Mouse (Mus musculus): ENCODE results near the gene Zfp428. TPM values are rescaled to one million over a fixed set of nuclear protein-coding genes. Genes with fewer than 3 reads are reported as not detected.

The Zfp428 gene
- polyA plus RNA-seq (2014; fragmentation: Nextera tagmentation; extraction: Ambion mirVana): 31.3 and 36.6 TPM in 2 replicates

DNA sequence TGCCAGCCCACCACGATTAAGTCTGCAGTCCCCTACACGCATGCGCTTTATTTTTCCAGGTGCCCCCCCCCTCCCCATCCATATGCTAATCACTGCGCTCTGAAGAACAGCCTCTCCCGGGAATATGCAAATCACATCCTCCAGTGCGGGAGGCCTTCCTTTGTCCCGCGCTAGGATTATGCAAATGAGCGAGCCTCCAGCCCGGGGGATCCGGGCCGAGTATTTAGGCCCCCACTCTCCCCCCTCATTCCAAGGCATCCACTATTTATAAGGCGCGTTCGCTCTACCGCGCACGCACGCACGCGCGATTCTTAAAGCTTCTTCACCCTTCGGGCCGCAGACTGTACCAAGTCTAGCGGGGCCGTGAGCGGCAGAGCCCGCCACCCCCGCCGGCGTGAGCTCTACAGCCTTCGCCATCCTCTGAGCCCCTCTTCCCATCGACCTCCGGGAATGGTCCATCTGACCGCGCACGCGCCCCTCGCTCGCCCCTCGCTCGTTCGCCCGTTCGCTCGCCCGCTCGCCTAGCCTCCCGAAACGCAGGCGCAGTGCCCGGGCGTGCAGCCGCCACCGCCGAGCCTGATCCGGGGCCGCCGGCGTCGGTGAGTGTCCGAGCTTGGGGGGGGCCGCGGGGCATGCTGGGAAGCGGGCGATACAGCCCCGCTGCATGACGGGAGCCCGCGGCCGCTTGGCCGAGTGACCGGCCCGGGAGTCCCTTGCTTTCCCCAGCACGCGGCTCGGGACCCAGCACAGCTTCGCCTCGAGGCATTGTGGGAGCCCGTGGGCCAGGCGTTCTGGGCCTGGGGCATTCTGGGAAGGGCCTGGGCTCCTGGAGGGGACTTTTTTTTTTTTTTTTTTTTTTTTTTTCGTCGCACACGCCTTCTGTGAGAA lies at the start of gene Zfp428:
Zfp428 (plus strand) TSS at position 169 of the 888 bp plus-strand sequence.
- H3K4me1 ChIP-seq (ENCODE audit: control insufficient read depth, insufficient read depth, low read length): peaks cover 29% of the 10 kb centered on the region
- H3K27ac ChIP-seq (replicated peaks; ENCODE audit: low read depth, low read length): peak within 1 kb of the TSS; percentile 100
- peak within 1 kb of the TSS; percentile 81 for H3K4me2 ChIP-seq (ENCODE audit: low read depth, low read length)
- peaks cover 14% of the 10 kb centered on the region for H3K36me3 ChIP-seq (ENCODE audit: control insufficient read depth, insufficient read depth, low read length)
- H3K9me3 ChIP-seq (ENCODE audit: control insufficient read depth, low read length): no peaks in the 10 kb centered on the region
- H3K9ac ChIP-seq (ENCODE audit: low read depth, low read length): peak within 1 kb of the TSS; percentile 97
- ATAC-seq (ENCODE audit: low read depth) (peak; percentile 92), DNase-seq (ENCODE audit: low spot score) (peak; percentile 97)
- H3K4me3 ChIP-seq (ENCODE audit: low read depth, low read length): peak within 1 kb of the TSS; percentile 78
- WGBS: under 1% methylated on average over 62 of the region's 84 CpGs
- H3K27me3 ChIP-seq (replicated peaks; ENCODE audit: control insufficient read depth, insufficient read depth, low read length): no peaks in the 10 kb centered on the region

DNA sequence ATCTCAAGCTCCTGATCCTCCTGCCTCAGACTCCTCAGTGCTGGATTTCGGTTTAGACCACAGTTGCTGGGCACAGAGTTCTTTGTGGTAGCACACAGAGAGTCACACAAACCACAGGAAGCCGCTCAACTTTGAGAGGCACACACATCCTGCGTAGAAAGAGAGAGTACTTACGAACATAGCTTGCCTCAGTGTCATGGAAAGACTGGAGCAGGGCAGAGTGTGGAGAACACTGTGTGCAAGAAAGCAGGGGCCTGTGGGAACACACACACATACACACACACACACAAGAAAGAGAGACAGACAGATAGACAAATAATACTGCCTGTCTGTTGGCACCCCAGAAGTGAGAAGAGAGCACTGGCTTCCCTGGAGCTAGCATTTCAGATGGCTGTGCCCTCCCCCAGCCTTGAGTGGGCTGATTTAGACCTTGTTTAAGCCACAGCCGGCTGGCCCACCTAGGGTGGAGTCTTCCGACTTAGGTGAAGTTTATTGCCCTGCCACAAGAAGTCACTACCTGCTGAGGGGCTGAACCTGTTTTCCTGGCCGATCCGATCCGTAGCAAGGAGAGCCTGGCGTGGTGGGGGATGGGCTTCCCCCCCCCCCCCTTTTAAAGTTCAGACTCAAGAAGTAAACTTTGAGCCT lies 49.0 kb upstream of the Zfp428 start:
- Histone ChIP-seq H3K27me3 (replicated peaks; ENCODE audit: control insufficient read depth, insufficient read depth, low read length) (no peaks in the 10 kb centered on the region), H3K9ac (ENCODE audit: low read depth, low read length) (no peak overlapping the region), H3K36me3 (ENCODE audit: control insufficient read depth, insufficient read depth, low read length) (no peaks in the 10 kb centered on the region), H3K4me1 (ENCODE audit: control insufficient read depth, insufficient read depth, low read length) (peaks cover 11% of the 10 kb centered on the region), H3K4me3 (ENCODE audit: low read depth, low read length) (no peak overlapping the region), H3K27ac (replicated peaks; ENCODE audit: low read depth, low read length) (no peak overlapping the region), H3K4me2 (ENCODE audit: low read depth, low read length) (no peak overlapping the region), H3K9me3 (ENCODE audit: control insufficient read depth, low read length) (no peaks in the 10 kb centered on the region)
- WGBS: 64% methylated on average over 10 of the region's 10 CpGs
- DNase-seq (ENCODE audit: low spot score) (no peak), ATAC-seq (ENCODE audit: low read depth) (no peak)

DNA sequence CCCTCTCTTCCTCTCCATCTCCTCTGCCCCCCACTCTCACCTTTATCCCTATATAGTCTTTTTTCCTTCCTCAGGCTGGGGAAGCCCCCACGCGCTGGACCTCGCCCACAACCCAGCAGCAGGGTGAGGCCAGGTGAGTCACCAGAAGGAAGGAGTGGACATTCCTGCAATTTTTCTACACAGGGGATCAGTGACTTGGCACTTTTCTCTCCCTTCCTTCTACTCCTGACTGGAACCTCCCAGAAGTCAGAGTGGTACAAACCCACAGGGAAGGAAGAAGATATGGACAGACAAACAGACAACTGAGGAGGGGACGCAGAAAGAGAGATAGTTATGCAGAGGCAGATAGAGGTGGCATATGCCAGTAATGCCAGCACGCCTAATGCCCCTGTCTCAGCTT lies 47.4 kb upstream of the Zfp428 start:
- ATAC-seq (ENCODE audit: low read depth) (no peak), DNase-seq (ENCODE audit: low spot score) (no peak)
- Histone ChIP-seq H3K27me3 (replicated peaks; ENCODE audit: control insufficient read depth, insufficient read depth, low read length) (no peaks in the 10 kb centered on the region), H3K4me3 (ENCODE audit: low read depth, low read length) (no peak overlapping the region), H3K4me2 (ENCODE audit: low read depth, low read length) (no peak overlapping the region), H3K4me1 (ENCODE audit: control insufficient read depth, insufficient read depth, low read length) (peaks cover 14% of the 10 kb centered on the region), H3K27ac (replicated peaks; ENCODE audit: low read depth, low read length) (no peak overlapping the region), H3K9ac (ENCODE audit: low read depth, low read length) (no peak overlapping the region), H3K9me3 (ENCODE audit: control insufficient read depth, low read length) (no peaks in the 10 kb centered on the region), H3K36me3 (ENCODE audit: control insufficient read depth, insufficient read depth, low read length) (no peaks in the 10 kb centered on the region)
- WGBS: 77% methylated on average over 5 of the region's 5 CpGs

DNA sequence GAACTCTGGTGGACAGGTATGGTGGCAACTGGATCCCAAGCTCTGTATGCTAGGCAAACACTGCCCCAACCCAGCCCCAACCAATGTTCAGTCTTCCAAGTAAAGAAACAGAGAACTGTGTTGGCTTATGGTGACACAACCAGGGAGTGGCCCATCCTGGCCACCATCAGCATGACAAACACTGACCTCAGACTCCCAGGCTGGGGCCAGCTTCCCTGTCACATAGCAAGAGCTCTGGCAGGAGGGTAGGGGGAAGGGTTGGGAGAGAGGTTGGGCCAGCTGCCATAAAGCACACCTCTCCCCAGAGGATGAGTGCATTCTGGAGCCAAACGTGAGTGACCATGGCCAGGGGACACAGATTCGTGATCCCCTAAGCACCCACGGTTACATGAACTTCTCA lies 47.0 kb upstream of the Zfp428 start:
- no peak for ATAC-seq (ENCODE audit: low read depth)
- Histone ChIP-seq H3K27me3 (replicated peaks; ENCODE audit: control insufficient read depth, insufficient read depth, low read length) (no peaks in the 10 kb centered on the region), H3K9ac (ENCODE audit: low read depth, low read length) (no peak overlapping the region), H3K9me3 (ENCODE audit: control insufficient read depth, low read length) (no peaks in the 10 kb centered on the region), H3K4me2 (ENCODE audit: low read depth, low read length) (no peak overlapping the region), H3K36me3 (ENCODE audit: control insufficient read depth, insufficient read depth, low read length) (no peaks in the 10 kb centered on the region), H3K4me1 (ENCODE audit: control insufficient read depth, insufficient read depth, low read length) (peaks cover 14% of the 10 kb centered on the region), H3K27ac (replicated peaks; ENCODE audit: low read depth, low read length) (no peak overlapping the region), H3K4me3 (ENCODE audit: low read depth, low read length) (no peak overlapping the region)
- 60% methylated on average over 3 of the region's 3 CpGs for WGBS
- no peak for DNase-seq (ENCODE audit: low spot score)

DNA sequence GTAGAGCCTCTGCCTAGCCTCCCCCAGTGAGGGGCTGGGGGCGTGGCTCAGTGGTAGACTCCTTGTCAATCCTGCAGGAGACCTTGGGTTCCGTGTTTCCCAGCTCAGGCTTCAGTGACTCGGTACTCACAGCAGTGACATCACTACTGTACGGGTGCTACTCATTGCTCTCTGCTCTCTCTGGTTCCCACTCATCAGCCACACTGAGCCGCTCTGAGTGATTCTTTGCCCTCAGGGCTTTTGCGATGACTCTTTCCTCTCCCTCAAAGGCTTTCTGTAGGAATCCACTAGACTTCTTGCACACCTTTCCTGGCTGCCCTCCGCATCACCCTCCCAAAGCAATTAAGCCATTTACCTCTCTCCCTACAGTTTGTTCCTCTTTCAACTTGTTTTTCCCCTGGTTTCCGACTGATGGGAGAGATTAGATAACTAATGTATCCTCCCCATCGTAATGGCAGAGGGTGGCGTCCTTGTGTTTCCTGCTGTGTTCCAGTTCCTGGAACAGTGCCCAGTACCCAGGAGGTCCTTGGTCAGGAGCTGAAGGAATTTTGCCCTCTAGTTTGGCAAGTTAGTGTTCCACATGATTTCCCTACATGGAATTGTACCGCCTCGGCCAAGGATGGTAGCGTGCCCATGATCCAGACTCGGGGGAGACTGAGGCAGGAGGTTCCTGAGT lies 45.3 kb upstream of the Zfp428 start:
- 50% methylated on average over 13 of the region's 14 CpGs for WGBS
- no peak for DNase-seq (ENCODE audit: low spot score)
- H3K9ac ChIP-seq (ENCODE audit: low read depth, low read length): no peak overlapping the region
- H3K4me2 ChIP-seq (ENCODE audit: low read depth, low read length): no peak overlapping the region
- H3K36me3 ChIP-seq (ENCODE audit: control insufficient read depth, insufficient read depth, low read length): no peaks in the 10 kb centered on the region
- no peaks in the 10 kb centered on the region for H3K27me3 ChIP-seq (replicated peaks; ENCODE audit: control insufficient read depth, insufficient read depth, low read length)
- no peaks in the 10 kb centered on the region for H3K9me3 ChIP-seq (ENCODE audit: control insufficient read depth, low read length)
- no peak for ATAC-seq (ENCODE audit: low read depth)
- H3K27ac ChIP-seq (replicated peaks; ENCODE audit: low read depth, low read length): no peak overlapping the region; the same call in 1 of the 2 replicates
- no peak overlapping the region for H3K4me3 ChIP-seq (ENCODE audit: low read depth, low read length)
- peaks cover 14% of the 10 kb centered on the region for H3K4me1 ChIP-seq (ENCODE audit: control insufficient read depth, insufficient read depth, low read length)

DNA sequence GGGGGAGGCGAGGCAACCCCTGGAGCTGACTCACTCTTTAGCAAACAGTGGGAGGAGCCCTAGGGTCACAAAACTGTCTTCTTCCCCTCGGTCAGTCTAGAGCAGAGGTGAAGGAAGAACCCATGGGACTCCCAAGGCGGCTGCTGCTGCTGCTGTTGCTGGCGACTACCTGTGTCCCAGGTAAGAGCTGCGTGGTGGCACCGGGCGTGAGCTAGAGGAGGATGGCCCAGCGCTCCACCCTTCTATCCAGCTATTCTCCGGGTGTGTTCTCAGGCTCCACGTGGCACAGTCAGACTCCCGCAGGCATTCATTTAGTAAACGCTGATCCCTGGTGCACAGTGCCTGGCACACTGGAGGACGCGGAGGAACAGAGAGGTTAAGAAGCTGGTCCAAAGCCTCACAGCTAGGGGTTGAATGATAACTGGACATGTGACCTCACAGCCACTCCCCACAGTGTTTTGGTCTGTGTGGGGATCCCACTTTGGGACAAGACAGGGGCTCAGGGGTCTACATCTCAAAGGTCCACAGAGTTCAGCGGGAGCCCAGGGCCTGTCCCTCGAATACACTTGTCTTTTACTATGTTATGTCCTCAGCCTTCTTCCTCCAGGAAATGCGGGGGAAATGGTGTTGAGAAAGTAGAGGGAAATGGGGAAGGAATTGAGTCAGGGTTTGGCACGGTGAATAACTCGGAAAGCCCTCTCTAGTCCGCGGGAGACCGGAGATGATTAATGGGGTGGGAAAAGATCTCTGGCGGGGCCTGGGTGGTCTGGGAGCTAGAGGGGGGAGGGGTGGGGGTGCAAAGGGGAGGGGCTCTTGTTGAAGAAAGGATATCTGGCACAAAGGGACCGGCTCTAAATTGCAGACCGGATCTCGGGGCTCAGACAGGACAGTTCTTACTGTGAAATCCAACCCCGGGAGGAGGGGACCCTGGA lies 44.2 kb upstream of the Zfp428 start, which contains the start of gene Plaur:
Plaur (plus strand) TSS at position 97 of the 932 bp plus-strand sequence.
- no peaks in the 10 kb centered on the region for H3K9me3 ChIP-seq (ENCODE audit: control insufficient read depth, low read length)
- peak within 1 kb of the TSS; percentile 33 for H3K4me3 ChIP-seq (ENCODE audit: low read depth, low read length)
- H3K4me1 ChIP-seq (ENCODE audit: control insufficient read depth, insufficient read depth, low read length): peaks cover 14% of the 10 kb centered on the region
- ATAC-seq (ENCODE audit: low read depth) (peak; percentile 64), DNase-seq (ENCODE audit: low spot score) (no peak)
- no peak within 1 kb of the TSS; the same call in 1 of the 2 replicates for H3K27ac ChIP-seq (replicated peaks; ENCODE audit: low read depth, low read length)
- H3K36me3 ChIP-seq (ENCODE audit: control insufficient read depth, insufficient read depth, low read length): no peaks in the 10 kb centered on the region
- peak within 1 kb of the TSS; percentile 49 for H3K9ac ChIP-seq (ENCODE audit: low read depth, low read length)
- peak within 1 kb of the TSS; percentile 51 for H3K4me2 ChIP-seq (ENCODE audit: low read depth, low read length)
- H3K27me3 ChIP-seq (replicated peaks; ENCODE audit: control insufficient read depth, insufficient read depth, low read length): no peaks in the 10 kb centered on the region
- 5% methylated on average over 24 of the region's 27 CpGs for WGBS

DNA sequence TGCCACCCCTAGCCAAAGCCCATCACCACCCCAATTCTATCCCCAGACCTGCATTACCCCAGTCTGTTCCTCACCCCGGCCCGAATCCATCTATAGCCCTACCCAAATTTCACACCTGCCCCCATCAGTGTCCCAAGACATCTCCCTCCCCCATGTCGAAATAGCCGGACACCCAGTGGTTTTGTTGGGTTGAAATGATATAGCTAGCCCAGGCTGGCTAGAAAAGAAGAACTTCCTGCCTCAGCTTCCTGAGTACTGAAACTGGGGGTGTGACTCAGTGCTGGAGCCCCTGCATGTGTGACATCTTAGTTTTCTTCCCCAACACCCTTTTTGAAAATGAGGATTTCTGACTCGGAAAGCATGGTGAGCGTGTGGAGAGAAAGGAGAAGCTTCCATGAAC lies 40.0 kb upstream of the Zfp428 start:
- Histone ChIP-seq H3K9me3 (ENCODE audit: control insufficient read depth, low read length) (peaks cover 4% of the 10 kb centered on the region; the same call in 1 of the 2 replicates), H3K4me2 (ENCODE audit: low read depth, low read length) (no peak overlapping the region), H3K27me3 (replicated peaks; ENCODE audit: control insufficient read depth, insufficient read depth, low read length) (no peaks in the 10 kb centered on the region), H3K4me3 (ENCODE audit: low read depth, low read length) (no peak overlapping the region), H3K4me1 (ENCODE audit: control insufficient read depth, insufficient read depth, low read length) (peaks cover 10% of the 10 kb centered on the region), H3K9ac (ENCODE audit: low read depth, low read length) (no peak overlapping the region), H3K27ac (replicated peaks; ENCODE audit: low read depth, low read length) (no peak overlapping the region), H3K36me3 (ENCODE audit: control insufficient read depth, insufficient read depth, low read length) (no peaks in the 10 kb centered on the region)
- 91% methylated on average over 6 of the region's 6 CpGs for WGBS
- DNase-seq (ENCODE audit: low spot score) (no peak), ATAC-seq (ENCODE audit: low read depth) (no peak)
